Mouse (Mus musculus) heart, embryonic 14.5 days (tissue): ENCODE data around the gene Notch3. TPM values are rescaled to one million over a fixed set of nuclear protein-coding genes. Genes with fewer than 3 reads are reported as not detected.
A peak's percentile ranks its signal among the peaks of the same experiment; 100 is the strongest.
"Not testable (repeated sequence)": the region's sequence is repeated elsewhere in the genome, so short reads cannot be mapped to it uniquely, and the experiment has no call there.

Experiments used
- ATAC-seq: fragments of 200-750 bp; cut with Nextera tagmentation; 2 replicates; pipeline ENCODE4 v1.8.0; 2017; ENCODE audit warnings: low read depth, moderate TSS enrichment; ENCODE audit not compliant: insufficient number of reproducible peaks, insufficient read depth, low FRiP score
- H3K27ac ChIP-seq, 2 experiments: fragments of 200-500 bp in 1 of 2; fragments of 300-500 bp in 1 of 2; sonication (generic) in 1 of 2; replicated peaks in 1 of 2; 2 replicates each; pipeline ENCODE4 v1.5.1; 2012 to 2014; ENCODE audit warnings: low read depth in 2 of 2, low read length in 2 of 2, control low read depth in 1 of 2, mild to moderate bottlenecking in 1 of 2, mixed read lengths in 1 of 2; ENCODE audit not compliant: control insufficient read depth in 1 of 2, insufficient read depth in 1 of 2
- H3K27me3 ChIP-seq: fragments of 300-500 bp; sonication (generic); 2 replicates; pipeline ENCODE4 v1.6.1; 2014; ENCODE audit warnings: mild to moderate bottlenecking, low read length, control low read depth; ENCODE audit not compliant: control insufficient read depth, insufficient read depth
- H3K36me3 ChIP-seq: fragments of 300-500 bp; sonication (generic); 2 replicates; pipeline ENCODE4 v1.6.1; 2014; ENCODE audit warnings: mild to moderate bottlenecking, control low read depth, low read length, mixed read lengths; ENCODE audit not compliant: control insufficient read depth, insufficient read depth
- H3K4me1 ChIP-seq, 2 experiments: fragments of 200-500 bp in 1 of 2; fragments of 300-500 bp in 1 of 2; sonication (generic) in 1 of 2; 2 replicates each; pipeline ENCODE4 v1.6.1; 2012 to 2014; ENCODE audit warnings: low read length in 2 of 2, control low read depth in 1 of 2, mixed read lengths in 1 of 2; ENCODE audit not compliant: control insufficient read depth in 2 of 2, insufficient read depth in 2 of 2
- H3K4me2 ChIP-seq: fragments of 300-500 bp; sonication (generic); 2 replicates; pipeline ENCODE4 v1.6.1; 2014; ENCODE audit warnings: mild to moderate bottlenecking, low read length
- H3K4me3 ChIP-seq, 2 experiments: fragments of 200-500 bp in 1 of 2; fragments of 300-500 bp in 1 of 2; sonication (generic) in 1 of 2; 2 replicates each; pipeline ENCODE4 v1.5.1; 2012 to 2014; ENCODE audit warnings: low read length in 2 of 2, mild to moderate bottlenecking in 2 of 2, control low read depth in 1 of 2, low read depth in 1 of 2, moderate library complexity in 1 of 2; ENCODE audit not compliant: control insufficient read depth in 1 of 2, insufficient read depth in 1 of 2
- H3K9ac ChIP-seq: fragments of 300-500 bp; sonication (generic); 2 replicates; pipeline ENCODE4 v1.6.1; 2014; ENCODE audit warnings: mild to moderate bottlenecking, low read length
- H3K9me3 ChIP-seq: fragments of 300-500 bp; sonication (generic); 2 replicates; pipeline ENCODE4 v1.6.1; 2016; ENCODE audit warnings: low read length, control low read depth; ENCODE audit not compliant: control insufficient read depth
- WGBS: fragments of 180-500 bp; shearing (Covaris S2); extraction: QIAGEN DNeasy Blood & Tissue Kit; methylation state at CpG from one replicate; pipeline ENCODE4 v1.1.7; 2014; 5-methylcytosine and 5-hydroxymethylcytosine counted together
- polyA plus RNA-seq: library from polyadenylated mRNA; unstranded; fragments of >200 nt; fragmentation: Nextera tagmentation; extraction: Ambion mirVana; gene quantifications from 2 replicates; pipeline ENCODE4 v1.2.1, GENCODE M21; 2014

Notch3 gene
- polyA plus RNA-seq, 1 experiment from 2014 or later, result 6.6 TPM

DNA sequence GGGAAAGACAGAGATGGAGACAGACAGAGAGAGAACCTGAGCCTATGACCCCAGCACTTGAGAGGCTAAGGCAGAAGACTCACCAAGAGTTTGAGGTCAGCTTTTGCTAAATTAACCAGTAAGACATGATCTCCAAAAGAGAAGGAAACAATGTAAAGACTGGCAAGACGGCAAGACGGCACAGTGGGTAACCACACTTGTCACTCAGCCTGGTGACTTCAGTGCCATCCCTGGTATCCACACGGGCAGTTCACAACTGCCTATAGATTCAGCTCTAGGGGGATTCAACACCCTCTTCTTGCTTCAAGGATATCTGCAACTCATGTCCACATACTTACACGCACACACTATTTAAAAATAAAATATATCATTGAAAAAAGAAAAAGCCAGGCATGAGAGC, 43.1 kb downstream of the Notch3 start:
- ATAC-seq, result no peak
- Histone ChIP-seq H3K9ac (no peak overlapping the region), H3K9me3 (no peaks in the 10 kb centered on the region), H3K27me3 (no peaks in the 10 kb centered on the region), H3K36me3 (peaks cover 10% of the 10 kb centered on the region; the same call in 1 of the 2 replicates), H3K4me1 (peaks cover 0 to 14% of the 10 kb centered on the region in 2 experiments; a peak in 3 of 4 replicates), H3K4me3 (no peak overlapping the region), H3K4me2 (no peak overlapping the region), H3K27ac (no peak overlapping the region)
- 93% methylated on average over 4 of the region's 4 CpGs for WGBS

DNA sequence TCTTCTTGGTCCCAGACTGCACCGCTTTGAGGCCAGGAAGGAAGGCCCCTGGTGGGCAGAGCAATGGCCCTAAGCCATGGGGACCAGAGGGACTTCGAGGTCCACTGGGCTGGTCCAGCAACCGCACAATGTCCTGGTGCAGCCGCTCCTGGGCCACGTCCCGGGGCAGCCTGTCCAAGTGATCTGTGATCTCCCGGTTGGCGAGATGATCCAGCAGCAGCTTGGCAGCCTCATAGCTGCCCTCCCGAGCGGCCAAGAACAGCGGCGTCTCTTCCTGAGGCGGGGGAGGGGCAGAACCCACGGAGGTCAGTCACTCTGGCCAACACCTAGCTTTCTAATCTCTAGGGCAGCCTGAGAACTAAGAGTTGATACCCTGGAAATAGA, 44.1 kb downstream of the Notch3 start:
- H3K27ac ChIP-seq, result no peak overlapping the region
- H3K9me3 ChIP-seq, result no peaks in the 10 kb centered on the region
- H3K9ac ChIP-seq, result no peak overlapping the region
- H3K4me2 ChIP-seq, result no peak overlapping the region
- H3K27me3 ChIP-seq, result no peaks in the 10 kb centered on the region
- peaks cover 4 to 17% of the 10 kb centered on the region in 2 experiments; a peak in 3 of 4 replicates for H3K4me1 ChIP-seq
- H3K36me3 ChIP-seq, result peaks cover 10% of the 10 kb centered on the region; the same call in 1 of the 2 replicates
- 56% methylated on average over 14 of the region's 14 CpGs for WGBS
- ATAC-seq, result no peak
- no peak overlapping the region for H3K4me3 ChIP-seq

DNA sequence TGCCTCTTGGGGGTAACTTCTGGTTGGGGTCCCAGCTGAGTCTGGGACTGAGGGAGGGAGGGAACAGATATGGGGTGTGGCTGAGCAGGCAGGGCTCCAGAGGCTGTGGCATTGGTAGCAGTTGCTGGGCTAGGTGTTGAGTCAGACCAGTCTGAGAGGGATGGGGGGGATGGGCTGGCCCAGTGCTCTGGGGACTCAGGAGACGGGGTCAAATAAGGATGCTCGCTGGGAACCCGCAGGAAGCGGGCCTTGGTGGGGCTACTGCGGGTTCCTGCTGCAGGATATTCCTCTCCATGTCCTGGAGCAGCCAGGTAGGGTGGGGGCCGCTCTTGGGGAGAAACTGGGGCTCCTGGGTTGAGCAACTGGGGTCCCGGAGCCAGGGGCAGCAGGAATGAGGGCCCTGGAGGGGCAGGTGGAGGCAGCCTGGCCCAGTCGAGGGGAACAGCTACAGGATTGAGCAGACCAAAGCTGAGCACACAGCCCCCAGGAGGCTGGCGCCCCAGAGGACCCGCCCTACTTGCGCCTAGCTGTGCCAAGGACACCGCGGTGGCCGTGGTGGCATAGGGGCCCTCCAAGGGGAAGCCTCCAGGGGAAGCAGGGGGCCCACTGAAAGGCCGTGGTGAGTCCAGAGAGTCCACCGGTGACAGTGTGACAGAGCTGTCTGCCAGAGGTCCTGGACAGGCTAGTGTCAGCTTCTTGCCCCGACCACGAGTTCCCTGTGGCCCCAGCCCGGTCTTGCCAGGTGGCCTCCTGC, 44.6 kb downstream of the Notch3 start:
- no peak overlapping the region for H3K27ac ChIP-seq
- WGBS, result 82% methylated on average over 18 of the region's 19 CpGs
- peaks cover 10% of the 10 kb centered on the region; the same call in 1 of the 2 replicates for H3K36me3 ChIP-seq

DNA sequence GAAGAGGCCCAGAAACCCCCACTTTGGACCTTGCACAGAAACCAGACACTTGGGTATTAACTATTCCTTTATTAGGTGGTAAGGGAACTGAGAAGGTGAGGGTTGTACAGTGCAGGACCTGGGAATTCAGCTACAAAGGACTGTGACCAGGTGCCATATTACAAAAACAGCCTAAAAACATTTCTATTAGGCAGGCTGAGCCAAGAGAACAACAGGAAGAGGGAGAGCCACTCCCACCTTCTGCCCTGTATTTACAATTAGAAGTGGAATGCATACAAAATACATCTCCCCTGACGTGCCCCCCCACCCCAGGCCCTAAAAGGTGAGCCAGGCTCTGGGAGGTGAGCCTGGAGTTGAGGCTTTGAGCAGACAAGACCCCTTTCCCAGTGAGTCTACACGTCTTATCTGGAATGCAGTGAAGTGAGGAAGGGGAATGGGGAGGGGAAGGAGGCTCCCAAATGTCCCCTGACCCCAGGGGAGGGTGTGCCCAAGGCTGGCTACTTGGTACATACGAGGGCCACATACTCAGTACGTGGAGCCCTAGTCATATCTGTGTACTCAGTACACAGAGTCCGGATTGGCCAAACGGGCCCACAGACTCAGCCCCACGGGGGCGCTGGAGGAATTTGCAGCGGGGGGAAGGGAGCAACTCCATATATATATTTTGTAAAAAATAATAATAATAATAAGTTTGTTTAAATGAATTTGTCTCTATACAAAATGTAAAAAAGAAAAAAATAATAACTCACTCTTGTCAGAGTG, 45.7 kb downstream of the Notch3 start:
- H3K9me3 ChIP-seq, result no peaks in the 10 kb centered on the region
- peaks cover 8 to 24% of the 10 kb centered on the region in 2 experiments; a peak in 3 of 4 replicates for H3K4me1 ChIP-seq
- no peak for ATAC-seq
- no peaks in the 10 kb centered on the region for H3K27me3 ChIP-seq
- no peak overlapping the region for H3K4me2 ChIP-seq
- peaks cover 10% of the 10 kb centered on the region; the same call in 1 of the 2 replicates for H3K36me3 ChIP-seq
- H3K4me3 ChIP-seq, result no peak overlapping the region
- WGBS, result 71% methylated on average over 9 of the region's 9 CpGs
- no peak overlapping the region for H3K9ac ChIP-seq
- H3K27ac ChIP-seq, result no peak overlapping the region

More for the DNA sequence above, 44.6 kb downstream of the Notch3 start:
- H3K4me2 ChIP-seq, result no peak overlapping the region
- H3K4me3 ChIP-seq, result no peak overlapping the region
- H3K9me3 ChIP-seq, result no peaks in the 10 kb centered on the region
- H3K27me3 ChIP-seq, result no peaks in the 10 kb centered on the region
- no peak overlapping the region for H3K9ac ChIP-seq
- H3K4me1 ChIP-seq, result peaks cover 8 to 22% of the 10 kb centered on the region in 2 experiments; a peak in 3 of 4 replicates
- no peak for ATAC-seq

DNA sequence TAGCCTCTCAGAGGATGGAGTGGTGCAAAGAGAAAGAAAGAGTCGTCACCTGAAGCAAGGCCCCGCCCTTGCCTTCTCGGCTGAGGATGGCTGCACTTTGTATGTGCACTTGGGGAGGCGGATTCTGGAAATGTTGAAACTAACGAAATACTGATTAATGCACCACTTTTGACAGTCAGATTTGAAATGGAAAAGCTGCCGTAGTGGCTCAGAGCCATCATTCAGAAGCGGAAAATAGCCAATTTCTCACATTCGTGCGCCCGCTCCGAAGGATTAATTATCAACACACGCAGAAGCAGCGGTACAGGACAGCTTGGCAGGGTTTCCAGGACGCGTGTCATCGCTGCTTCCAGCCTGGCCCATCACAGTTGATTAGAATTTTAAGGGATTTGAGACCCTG, 47.5 kb downstream of the Notch3 start:
- Histone ChIP-seq H3K4me2 (no peak overlapping the region), H3K27ac (no peak overlapping the region), H3K9me3 (no peaks in the 10 kb centered on the region), H3K27me3 (no peaks in the 10 kb centered on the region), H3K4me3 (no peak overlapping the region), H3K36me3 (peaks cover 10% of the 10 kb centered on the region; the same call in 1 of the 2 replicates), H3K4me1 (peaks cover 11 to 27% of the 10 kb centered on the region in 2 experiments), H3K9ac (no peak overlapping the region)
- 75% methylated on average over 16 of the region's 16 CpGs for WGBS
- ATAC-seq, result no peak

DNA sequence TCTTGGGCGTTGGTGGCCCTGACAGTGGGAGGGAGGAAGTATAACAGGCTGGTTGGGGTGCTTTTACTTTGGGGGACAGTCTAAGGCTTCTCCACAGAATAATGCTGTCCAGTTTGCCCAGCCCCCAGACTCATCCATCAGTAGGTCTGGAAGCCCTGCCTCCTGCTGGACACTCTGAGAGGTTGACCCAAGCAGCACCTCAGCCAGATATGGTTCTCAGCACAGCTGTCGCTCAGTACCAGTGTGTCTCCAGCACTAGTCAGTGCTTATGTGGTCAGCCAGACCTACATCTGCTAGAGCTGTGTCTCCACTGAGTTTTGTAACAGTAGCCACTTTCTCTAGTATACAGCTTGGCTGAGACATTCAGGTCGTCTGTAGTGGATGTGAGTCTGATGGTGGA, 48.2 kb downstream of the Notch3 start:
- ATAC-seq, result no peak
- Histone ChIP-seq H3K4me2 (peak overlapping the region; percentile 47), H3K4me1 (peaks cover 13 to 34% of the 10 kb centered on the region in 2 experiments), H3K27me3 (no peaks in the 10 kb centered on the region), H3K9ac (no peak overlapping the region), H3K4me3 (no peak overlapping the region), H3K27ac (no peak overlapping the region), H3K36me3 (peaks cover 5% of the 10 kb centered on the region; the same call in 1 of the 2 replicates), H3K9me3 (no peaks in the 10 kb centered on the region)
- WGBS, result 10% methylated on average over 3 of the region's 3 CpGs

DNA sequence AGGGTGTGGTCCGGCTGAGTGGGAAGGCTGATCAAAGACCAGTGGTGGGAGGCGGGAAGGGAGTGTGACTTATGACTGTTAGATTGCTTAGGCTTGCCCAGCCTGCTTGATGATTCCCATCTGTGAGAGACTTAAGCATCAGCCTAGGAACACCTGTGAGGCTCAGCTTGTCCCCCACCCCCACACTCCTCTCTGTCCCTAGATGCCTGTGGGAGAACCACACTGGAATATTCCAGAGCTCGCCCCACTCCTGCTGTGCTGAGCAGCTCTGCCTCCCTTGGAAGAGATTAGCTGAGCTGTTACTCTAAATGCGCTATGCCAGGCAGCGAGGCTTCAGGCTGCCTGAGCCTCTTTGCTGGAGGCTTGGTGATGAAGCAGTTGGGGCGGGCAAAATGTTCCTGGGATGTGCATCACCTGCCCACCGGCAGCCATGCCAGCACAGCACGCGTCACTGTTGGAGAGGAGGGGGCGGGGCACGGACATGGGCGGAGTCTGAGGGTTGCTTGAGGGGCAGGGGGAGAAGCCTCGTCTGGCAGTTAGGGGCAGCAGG, 48.7 kb downstream of the Notch3 start:
- not testable (repeated sequence) for H3K27ac ChIP-seq, H3K9me3 ChIP-seq, H3K36me3 ChIP-seq, H3K4me3 ChIP-seq, H3K9ac ChIP-seq, ATAC-seq, H3K27me3 ChIP-seq
- Histone ChIP-seq H3K4me1 (peaks cover 18 to 39% of the 10 kb centered on the region in 2 experiments), H3K4me2 (peak overlapping the region; percentile 47)
- 1% methylated on average over 10 of the region's 13 CpGs for WGBS
